Mouse (Mus musculus) adrenal gland, postnatal 25 days (tissue): ENCODE results near the gene Tbcd. TPM values are rescaled to one million over a fixed set of nuclear protein-coding genes. Genes with fewer than 3 reads are reported as not detected.

ENCODE experiments used
- DNase-seq: peaks from one replicate; pipeline ENCODE4 v3.0.0; 2021; ENCODE audit warnings: mixed read lengths
- total RNA-seq: library from RNA; stranded (reverse); gene quantifications from 2 replicates; pipeline ENCODE4 v1.2.3, GENCODE M21; 2021

The Tbcd gene
- total RNA-seq, 1 experiment from 2014 or later: 40.4 TPM

DNA sequence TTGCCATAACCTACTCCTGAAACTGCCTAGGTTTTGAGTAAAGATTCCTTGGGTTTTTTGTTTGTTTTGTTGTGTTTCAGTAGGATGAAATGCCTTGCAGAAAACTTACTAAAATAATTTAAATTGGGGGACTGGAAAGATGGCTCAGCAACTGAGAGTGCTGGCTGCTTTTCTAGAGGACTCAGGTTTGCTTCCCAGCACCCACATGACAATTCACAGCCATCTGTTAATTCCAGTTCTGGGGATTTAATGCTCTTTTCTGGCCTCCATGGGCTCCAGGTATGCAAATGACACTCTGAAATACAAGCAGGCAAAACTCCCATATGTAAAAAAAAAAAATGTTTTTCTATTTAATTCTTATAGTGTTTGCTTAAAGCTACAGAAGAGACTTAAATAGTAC is 130.1 kb downstream of the Tbcd start:
- no peak for DNase-seq

DNA sequence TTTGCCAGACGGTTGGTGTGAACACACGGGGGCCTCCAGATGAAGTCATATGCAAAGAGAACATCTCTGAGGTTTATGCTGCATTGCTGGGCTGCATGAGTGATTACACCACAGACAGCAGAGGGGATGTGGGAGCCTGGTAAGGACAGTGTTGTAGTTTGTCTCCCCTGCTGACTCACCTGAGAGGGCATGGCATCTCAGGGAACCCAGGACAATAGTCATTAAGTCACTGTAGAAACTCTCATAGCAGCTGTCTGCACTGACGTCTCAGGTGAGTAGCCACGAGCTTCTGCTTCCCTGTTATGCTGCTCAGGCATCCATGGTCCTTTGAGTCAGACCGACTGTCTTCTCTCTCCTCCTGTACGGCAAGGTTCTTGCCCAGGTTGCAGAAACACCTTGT is 145.5 kb downstream of the Tbcd start:
- DNase-seq: no peak

DNA sequence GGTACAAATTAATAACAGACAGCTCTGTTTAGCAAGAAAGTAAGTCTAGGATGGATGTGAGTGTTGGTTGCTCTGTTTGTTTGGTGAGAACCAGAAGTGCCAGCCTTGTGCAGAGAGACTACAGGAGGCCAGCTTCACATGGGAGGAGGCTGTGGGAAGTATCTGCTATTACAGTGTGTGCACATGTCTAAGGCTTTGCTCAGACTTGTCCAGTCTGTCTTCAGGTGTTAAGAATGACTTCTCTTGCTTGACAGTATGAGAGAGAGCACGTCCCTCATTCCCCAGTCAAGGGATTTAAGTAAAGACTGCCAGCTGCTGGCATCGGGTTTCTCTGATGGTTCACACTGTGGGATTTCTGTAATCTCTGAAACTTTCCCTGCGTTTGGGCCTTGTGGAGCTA is 149.7 kb downstream of the Tbcd start:
- DNase-seq: no peak

DNA sequence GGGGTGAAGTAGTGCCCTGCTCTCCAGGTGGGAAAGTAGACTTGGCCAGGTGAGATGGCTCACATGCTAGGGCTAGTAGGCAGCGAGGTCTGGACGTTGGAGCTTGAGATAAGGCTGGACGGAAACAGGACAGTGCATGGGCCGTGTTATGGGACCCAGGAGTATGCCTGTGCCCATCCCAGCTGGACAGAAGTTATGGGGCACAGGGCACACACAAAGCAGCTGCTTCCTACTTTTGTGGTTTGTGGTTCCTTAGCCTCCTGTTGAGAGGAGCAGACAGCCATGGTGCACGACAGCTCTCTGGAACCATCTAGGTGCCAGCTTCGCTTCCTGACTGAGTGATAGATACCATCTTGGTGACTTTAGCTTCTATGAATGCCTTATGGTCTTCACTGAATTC is 153.9 kb downstream of the Tbcd start:
- no peak for DNase-seq

DNA sequence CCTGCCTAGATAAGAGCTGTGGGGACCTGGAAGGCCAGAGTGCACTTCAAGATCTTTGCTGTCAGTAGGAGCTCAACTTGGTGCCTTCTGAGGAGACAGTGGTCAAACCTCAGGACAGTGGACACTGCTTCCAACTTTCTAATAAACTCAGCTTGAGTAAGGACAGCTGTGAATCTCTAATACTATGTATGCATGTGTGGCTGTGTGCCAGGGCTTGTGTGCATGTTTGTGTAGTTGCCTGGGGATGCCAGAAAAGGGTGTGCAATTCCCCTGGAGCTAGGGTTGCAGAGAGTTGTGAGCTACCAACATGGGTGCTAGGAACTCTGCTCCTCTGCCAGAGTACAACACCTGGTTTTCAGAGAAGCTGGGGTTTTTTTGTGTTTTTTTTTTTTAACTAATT is 159.2 kb downstream of the Tbcd start:
- DNase-seq: no peak

DNA sequence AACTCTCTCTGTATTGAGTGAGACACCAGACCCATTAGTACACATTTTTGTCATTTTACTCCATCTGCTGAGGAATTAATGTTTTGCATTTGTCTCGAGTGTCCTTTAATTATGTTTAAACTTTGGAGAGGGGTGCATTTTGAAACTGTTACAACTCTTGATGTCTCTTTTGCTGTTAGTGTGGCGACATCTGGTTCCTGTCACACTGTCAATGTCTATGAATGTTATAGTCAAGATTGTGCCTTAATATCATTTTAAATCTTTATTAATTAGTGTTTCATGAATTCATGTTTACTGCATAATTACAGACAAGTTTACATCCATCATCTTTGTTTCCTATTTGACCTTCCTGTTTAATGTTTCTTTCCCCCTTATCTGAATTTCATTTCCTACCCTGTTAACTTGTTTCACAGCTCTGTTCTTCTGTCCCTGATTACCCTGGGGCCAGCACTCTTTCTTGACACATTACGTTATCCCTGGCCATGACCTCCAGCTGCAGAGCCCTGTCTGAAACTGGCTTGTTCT is 164.3 kb downstream of the Tbcd start:
- DNase-seq: no peak

DNA sequence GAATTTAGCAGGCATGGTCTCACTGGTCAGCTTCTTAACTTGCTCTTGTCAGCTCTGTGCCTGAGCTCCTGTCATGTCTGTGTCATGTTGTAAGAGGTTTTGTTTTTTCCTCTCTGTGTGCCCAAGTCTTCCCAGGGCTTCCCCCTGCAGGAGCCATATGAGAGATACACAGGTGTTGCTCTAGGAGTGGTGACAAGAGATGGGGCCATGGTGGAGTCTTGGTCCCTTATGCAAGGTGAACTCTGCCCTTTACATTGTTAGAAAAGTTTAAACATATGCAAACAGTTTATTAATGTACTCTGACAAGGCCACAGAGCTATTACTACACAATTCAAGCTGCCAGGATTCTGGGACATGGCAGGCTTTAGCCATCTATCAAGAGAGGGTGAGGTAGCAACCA is 164.8 kb downstream of the Tbcd start:
- DNase-seq: no peak

DNA sequence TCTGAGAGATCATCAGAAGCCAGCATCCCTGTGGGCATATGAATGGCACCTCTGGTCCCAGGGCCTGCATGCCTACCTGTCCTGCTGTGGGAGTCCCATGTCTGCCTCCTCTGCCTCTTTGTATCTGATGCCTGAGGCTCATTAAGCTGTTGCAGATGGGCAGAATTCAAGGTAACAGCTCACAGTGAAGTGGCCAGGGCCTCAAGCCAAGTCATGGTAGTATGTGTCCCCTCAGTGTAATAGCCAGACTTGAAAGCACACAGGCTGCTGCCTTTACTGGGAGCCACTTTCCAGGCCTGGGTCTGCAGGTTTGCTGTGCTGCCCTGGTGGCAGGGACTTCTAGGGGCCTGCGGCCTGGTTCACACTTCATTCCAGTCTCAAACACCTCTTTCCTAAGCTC is 165.6 kb downstream of the Tbcd start:
- DNase-seq: no peak

DNA sequence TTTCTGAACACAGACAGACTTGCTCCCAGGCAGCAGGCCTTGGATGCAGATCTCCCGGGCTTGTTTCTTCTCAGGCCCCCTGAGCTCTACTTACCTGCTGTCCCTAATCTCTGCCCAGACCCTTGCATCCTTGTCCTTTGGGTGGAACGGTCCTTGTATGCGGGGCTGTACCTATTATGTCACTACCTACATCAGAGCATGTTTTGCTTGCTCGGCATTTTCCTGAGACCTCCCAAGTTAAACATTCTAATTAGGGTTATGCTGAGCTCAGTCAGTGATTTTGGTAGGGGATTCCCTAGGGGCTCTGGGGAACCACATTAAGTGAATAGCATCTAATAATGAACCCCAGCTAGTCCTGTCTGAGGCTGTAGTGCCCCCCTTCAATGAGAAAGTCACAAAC is 173.3 kb downstream of the Tbcd start:
- DNase-seq: no peak

DNA sequence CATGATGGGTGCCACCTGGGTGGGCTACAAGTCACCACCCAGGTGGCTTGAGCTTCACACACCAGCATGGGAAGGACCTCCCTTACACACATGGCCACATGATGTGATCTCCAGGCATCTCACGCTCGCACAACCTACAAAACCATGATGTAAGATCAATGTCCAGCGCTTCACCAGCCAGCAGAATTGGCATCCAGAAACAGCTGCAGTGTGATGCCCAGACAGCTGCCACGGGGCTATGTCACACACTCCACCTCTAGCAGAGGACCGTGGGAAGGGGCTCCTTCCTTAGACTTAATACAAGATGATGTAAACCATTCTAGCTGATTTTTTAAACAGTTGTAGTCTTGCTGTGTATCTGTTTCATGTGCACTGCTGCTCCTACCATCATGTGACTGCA is 175.8 kb downstream of the Tbcd start:
- no peak for DNase-seq

DNA sequence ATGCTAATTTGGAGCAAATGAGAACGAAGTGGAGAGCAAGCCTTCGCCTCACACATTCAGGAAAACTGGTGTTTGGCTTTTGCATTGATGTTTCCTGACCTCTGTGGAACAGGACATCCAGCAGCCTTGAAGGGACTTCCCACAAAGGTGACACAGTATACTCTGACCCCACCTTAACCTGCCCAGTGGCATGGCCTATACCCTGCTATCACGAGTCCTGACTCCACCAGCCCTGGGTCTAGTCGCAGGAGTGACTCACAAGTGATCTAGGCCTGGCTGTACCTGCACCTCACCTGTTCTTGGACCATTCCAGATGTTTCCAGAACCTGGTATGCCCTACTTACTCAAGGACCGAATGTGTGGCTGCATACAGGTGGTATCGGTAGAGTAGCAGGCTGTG is 177.8 kb downstream of the Tbcd start:
- DNase-seq: no peak

DNA sequence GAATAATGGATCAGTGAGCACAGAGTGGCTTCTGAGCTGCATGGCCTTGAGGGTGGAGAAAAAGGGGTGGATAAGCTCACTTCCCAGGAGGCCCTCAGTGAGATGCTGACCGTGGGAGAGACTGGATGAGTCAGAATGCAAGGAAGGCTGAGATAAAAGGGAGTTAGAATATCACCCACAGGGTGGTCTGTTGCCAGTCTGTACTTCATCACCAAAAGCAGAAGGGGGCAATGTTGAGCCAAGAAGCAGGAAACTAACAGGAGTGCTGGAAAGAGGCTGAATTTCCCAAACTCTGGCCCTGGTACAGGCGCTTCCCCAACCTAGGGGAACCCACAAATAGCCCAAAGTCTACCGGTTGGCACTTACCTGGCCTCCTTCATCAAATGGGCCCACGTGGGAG is 178.7 kb downstream of the Tbcd start:
- DNase-seq: no peak

DNA sequence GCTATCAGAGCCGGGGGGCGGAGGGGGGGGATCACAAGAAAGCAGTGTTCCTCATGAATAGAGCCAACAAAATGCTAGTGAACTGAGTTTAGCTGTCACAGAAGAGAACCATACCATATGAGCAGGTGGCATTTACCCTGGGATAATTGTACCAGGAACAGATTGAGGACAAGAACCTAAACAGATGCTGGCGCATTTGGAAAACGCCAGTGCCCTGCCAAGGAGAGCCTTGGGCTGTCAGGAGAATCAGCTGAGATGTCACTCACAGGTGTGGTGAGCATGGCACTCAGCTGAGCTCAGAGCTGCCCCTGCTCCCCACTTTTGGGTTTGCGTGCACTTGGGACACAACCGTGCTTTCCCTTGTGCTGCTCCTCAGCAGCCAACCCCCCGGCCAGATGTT is 179.7 kb downstream of the Tbcd start:
- DNase-seq: no peak

DNA sequence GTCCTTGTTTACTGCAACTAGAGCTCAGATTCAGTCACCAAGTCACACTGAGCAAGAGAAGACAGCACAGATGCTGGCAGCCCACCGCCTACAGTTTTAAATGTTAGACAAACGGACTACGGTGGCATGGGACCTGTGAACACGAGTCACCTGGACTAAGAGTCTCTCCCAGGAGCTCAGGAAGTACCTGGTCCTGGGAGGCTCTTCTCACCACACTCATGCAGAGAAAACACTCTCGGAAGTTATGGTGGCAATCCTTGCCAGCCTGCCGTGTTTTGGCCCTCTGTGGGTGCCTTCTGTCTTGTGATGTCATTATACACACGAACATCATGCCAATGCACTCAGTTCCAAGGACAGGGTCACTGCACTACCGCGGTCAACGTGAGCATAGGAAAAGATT is 184.9 kb downstream of the Tbcd start:
- DNase-seq: no peak

DNA sequence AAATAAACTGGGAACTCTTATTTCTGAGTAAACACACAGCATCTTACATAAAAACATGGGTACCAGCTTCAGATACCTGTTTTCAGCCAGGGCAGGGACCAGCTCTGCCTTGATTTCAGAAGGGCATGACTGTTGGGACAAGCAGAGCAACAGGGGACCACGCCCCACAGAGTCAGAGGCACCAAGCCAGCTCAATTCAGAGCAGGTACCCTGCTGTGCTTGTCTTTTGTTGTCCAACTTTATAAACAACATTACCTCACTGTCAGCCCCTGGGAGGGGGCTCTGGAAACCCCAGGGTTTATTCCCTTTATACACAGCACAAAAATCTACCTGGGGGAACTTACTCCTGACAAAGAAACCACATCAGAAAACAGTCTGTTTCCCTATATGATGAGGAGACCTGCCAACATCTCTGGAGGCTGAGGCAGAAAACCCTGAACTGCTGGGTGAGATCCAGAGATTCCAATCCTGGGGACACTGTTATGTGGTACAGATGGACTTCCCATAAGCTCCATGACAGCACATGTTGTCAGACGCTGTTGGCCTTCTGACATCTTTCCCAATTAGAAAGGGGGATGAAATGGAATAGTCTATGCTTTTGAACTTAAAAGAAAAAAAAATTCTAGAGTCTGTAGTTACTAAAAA is 189.9 kb downstream of the Tbcd start:
- no peak for DNase-seq

DNA sequence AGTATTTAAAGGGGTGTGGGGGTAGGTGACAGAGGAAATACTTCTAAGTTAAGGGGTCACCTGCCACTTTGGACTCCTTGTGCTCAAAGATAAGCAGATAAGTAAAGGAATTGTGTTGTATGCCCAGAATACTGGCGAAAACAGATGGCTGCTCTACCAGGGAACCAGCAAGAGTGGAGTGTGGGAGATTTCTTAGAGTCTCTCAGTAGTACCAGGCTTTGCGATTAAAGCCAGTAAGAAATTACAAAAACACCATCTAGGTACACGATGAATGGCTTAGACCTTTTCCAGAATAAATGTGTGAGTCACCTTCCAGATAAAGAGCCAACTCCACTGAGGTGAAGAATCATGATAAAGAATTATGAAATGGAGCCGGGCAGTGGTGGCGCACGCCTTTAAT is 193.6 kb downstream of the Tbcd start:
- no peak for DNase-seq

DNA sequence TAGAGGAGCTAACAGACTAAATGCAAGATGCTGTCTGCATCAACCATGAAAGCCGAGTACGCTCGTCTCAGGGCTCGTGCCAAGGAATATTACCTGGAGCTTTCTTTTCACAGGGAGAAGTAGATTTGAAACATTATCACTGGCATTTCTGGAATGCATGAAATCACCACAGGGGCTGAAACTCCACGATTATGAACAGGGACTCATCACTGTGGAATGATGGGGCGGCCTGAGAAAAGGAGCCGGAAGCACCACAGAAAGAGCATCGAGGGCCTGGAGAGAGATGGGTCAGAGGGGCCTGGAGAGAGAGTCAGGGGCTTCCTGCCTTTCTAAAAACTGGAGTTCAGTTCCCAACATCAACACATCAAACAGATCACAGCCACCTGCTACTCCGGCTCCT is 195.6 kb downstream of the Tbcd start:
- no peak for DNase-seq

DNA sequence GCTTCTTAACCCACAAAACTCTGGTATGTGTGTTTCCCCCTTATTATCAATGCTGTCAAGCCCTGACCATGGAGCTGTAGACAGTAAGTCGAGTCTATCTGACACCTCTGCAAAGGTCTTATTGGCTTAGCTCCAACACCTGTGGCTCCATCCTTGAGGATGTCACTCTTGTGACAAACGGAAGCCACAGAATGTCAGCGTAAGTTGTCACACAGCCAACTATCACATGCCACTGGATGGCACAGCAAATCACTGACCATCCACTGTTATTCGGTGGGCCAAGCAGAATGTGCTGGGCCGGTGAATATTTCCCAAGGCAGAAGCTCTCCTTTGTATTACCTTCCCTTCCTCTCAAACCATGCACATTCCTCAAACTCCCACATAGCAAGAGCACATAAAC is 196.4 kb downstream of the Tbcd start:
- no peak for DNase-seq

DNA sequence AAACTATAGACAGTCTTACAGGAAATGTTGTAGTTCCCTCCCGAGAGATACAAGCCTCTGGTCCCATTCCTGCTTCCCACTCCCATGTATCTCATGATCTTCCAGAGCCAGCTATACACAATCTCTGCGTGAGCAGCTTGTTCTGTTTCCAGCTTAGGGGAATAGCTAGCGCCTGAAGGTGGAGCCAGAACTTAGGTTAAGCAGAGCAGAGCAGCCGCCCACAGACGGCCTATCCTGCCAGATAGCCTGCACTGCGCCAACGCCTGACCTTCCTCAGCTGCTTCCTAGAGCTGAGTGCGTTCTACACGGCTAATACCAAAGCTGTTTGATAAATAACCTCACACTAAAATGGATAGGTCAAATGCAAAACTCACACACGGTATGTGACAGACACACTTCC is 198.2 kb downstream of the Tbcd start:
- DNase-seq: peak; percentile 44

DNA sequence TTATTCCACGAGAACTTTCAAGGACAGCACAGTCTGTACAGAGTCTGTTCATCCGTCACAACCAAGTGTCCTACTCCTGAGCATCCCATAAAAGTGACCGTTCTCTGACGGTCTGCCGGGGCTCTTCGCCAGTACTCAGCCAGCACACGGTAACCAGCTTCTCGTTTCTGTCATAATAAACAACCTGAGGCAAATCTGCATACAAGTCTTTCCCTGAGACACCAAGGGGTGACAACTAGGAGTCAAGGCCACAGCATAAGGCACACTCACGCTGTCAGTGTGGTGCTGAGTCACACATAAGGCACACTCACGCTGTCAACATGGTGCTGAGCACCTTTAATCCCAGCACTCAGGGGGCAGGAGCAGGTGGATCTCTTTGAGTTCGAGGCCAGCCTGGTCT is 198.9 kb downstream of the Tbcd start:
- DNase-seq: no peak

DNA sequence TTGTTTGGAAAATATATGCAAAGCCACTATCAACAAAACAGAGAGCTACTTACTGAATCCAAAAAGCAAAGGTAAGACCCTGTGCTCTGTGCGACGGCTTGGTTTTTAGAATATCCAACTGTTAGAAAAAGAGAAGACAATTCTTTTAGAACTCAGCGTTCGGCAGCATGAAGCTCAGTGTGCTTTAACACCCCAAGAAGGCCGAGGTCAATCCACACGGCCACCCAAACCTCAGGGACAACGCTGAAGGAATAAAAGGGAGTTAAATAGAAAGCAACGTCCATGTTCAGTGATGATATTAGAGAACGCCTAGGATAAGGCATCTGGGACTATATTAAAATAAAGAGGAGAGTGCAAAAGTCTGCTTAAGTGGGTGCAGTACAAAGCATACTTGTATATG is 199.8 kb downstream of the Tbcd start:
- DNase-seq: no peak

DNA sequence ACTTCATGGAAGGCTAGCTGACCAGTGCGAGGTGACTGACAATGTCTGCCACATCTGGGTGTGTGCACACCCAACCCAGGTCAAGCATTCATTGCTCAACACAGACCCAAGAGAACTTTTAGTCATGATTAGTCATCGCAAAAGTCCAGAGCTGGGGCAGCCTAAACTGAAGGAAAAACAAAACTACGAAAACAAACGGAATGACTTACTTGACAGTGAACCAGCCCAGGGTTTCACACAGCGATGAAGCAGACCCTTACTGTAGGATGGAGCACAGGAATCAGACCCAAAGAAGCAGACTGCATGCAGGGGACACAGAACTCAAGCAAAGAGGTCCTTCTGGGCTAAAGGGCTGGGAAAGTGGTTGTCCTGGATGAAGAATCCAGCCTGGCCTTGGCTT is 200.2 kb downstream of the Tbcd start:
- DNase-seq: no peak

DNA sequence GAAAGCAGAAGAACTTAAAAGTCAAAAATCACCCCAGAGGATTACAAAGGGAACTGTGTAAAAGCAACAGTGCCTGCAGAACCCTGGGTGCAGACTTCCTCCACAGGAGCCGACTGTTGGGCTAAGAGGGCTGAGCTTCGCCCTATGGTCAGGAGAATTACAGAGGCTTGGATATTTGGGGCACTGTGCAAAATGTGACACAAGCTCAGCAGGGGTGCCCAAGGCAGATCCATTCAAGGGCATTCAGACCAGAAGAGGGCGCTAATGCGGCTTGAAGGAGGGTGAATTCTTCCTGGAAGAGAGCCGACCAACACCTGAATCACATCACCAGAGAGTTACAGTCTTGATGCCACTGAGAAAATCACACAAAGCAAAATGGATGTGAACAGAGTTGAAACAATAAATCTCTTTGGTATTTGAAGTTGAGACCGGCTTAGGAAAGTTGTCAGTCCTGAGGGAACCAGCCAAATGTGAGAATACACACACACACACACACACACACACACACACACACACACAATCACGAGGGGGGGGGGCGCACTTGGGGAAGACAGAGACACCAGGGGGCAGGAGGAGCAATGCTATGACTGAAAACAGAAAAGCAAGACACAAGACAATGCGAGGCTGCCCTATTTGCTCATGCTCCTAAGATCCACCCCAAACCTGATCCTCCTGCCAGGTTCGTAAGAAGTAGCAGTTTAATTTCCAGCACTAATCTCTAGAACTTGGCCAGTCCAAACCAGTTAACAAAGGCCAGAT is 201.0 kb downstream of the Tbcd start:
- DNase-seq: peak; percentile 71

DNA sequence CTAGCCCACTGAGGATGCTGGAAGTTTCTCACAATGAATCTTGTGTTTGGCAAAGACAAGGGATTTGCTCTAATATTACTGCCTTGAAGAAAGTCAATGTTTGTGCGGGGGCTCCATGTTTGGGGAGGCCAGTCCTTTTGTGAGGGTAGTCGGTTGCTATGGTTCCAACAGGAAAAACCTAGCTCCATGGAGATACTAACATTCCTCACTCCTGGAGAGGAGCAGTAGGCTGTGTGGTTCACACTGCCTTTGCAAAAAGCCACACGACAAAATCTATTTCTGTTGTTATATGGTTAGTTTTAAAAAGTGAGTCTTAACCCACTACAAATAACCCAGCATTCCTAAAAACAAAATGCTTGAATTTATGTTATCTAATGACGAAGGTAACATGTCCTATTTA is 201.9 kb downstream of the Tbcd start:
- no peak for DNase-seq
